Mouse (Mus musculus) thymus, adult 2 months (tissue): ENCODE measurements around the gene Pars2.

Experiments
- CTCF ChIP-seq: fragments of 200-500 bp; IDR thresholded peaks from 2 replicates; pipeline ENCODE4 v1.5.1; 2012; ENCODE audit warnings: mild to moderate bottlenecking, control low read depth, low read length, moderate library complexity, borderline replicate concordance; ENCODE audit not compliant: control insufficient read depth, poor library complexity, insufficient read depth; ENCODE audit errors: extremely low read depth
- POLR2A ChIP-seq: fragments of 200-500 bp; IDR thresholded peaks from 2 replicates; pipeline ENCODE4 v1.6.1; 2012; ENCODE audit warnings: mild to moderate bottlenecking, low read length, control low read depth, moderate library complexity; ENCODE audit not compliant: control insufficient read depth, poor library complexity, insufficient read depth; ENCODE audit errors: extremely low read depth

DNA sequence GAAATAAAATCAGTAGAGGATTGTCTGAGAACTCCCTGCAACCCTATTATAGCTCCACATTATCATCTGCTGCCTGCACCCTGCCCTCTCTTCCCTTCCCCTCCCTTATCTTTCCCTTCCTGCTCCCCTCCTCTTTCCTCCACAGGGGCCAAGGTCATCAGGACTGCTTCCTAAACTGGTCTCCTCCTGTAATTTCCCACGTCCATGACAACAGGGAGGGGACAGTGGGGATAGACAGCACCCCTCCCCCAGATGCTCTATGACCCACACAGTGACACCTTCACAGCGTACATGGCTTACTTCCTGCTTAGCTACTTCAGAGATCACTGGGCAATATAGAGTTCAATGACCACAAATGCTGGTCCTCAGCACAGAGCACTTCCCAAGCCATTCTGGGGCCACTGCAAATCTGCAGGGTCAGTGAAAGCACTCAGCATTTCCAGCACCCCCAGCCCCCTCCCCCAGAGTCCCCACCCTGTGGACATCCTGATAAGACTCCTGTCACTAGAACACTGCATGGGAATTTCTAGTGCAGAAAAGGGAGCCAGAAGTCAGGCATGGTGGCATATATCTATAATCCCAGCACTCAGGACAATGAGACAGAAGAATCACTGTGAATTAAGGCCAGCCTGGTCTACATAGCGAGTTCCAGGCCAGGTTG, 37.9 kb downstream of the Pars2 start:
- TF ChIP-seq CTCF (no peak), POLR2A (no peak)
